Mouse (Mus musculus): Measurements from ENCODE around the gene Vmn1r223. TPM values are rescaled to one million over a fixed set of nuclear protein-coding genes. Genes with fewer than 3 reads are reported as not detected.

Vmn1r223 gene
- polyA plus RNA-seq (2012; rRNA removed; ENCODE audit: low replicate concordance): not detected in 2 replicates

DNA sequence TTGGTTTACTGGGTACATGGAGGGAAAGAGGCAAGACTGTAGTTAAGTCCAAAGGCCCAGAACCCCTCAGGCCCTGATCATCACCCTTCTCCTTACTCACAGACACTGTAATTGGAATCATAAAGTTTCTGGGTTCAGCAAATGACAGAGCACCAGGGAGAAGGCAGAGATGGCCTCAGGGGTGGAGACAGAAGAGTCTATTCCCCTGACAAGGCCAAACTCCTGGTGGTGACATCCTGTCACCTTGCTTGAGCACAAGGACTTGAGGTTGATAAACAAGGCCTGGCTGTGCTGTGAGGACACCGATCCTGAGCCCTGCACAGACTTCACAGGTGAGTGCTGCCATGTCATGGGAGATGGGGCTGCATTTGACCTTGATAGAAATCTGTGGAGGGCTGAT, at the start of gene Vmn1r223:
Gene Vmn1r223 (plus strand): TSS at position 301 of the 400 bp plus-strand sequence.

DNA sequence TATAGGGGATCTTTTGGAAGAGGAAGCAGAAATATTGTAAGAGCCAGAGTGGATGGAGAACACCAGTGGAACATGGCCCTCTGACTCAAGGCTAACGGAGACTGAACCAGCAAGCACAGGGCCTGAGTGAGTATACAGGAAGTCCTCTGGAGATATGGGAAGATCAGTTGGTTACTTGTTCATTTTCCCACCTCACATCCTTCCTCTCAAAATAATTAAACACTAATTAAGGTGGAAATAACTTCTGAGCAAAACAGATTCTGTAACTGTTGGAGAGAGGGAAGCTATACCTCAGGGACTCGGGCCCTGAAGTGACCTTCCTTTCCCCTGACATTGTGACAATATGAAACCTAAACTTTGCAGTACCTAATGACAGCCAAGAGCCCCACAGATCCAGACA, 33.1 kb upstream of the Vmn1r223 start, which contains the start of gene Vmn1r221:
Gene Vmn1r221 (plus strand): TSS at position 301 of the 400 bp plus-strand sequence.

DNA sequence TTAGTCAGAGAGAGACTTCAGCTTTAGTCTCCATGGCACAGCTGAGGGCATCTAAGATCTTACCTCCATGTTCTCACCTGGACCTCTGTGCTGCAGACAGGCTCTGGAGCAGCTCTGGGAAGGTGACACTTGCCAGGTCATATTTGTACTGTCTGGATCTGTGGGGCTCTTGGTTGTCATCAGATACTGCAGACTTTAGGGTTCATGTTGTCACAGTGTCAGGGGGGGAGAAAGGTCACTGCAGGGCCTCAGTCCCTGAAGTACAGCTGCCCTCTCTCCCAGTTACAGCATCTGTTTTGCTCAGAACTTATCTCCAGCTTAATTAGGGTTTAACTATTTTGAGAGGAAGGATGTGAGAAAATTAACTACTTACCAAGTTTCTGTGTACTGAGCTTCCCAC, 11.1 kb upstream of the Vmn1r223 start, which contains the start of gene Vmn1r222:
Gene Vmn1r222 (minus strand): TSS at position 101 of the 400 bp plus-strand sequence.

Other genes starting within 250 kb of the Vmn1r223 start
- gene Vmn1r213, start 239.5 kb upstream of the Vmn1r223 start, polyA plus RNA-seq (2012; rRNA removed; ENCODE audit: low replicate concordance): not detected in 2 replicates
- gene Vmn1r214, start 216.7 kb upstream of the Vmn1r223 start, polyA plus RNA-seq (2012; rRNA removed; ENCODE audit: low replicate concordance): not detected in 2 replicates
- not detected in 2 replicates for gene Vmn1r215, start 179.1 kb upstream of the Vmn1r223 start, polyA plus RNA-seq (2012; rRNA removed; ENCODE audit: low replicate concordance)
- not detected in 2 replicates for gene Vmn1r217, start 128.9 kb upstream of the Vmn1r223 start, polyA plus RNA-seq (2012; rRNA removed; ENCODE audit: low replicate concordance)
- gene Vmn1r218, start 114.0 kb upstream of the Vmn1r223 start, polyA plus RNA-seq (2012; rRNA removed; ENCODE audit: low replicate concordance): not detected in 2 replicates
- not detected in 2 replicates for gene Vmn1r219, start 87.8 kb upstream of the Vmn1r223 start, polyA plus RNA-seq (2012; rRNA removed; ENCODE audit: low replicate concordance)
- not detected in 2 replicates for gene Vmn1r220, start 59.2 kb upstream of the Vmn1r223 start, polyA plus RNA-seq (2012; rRNA removed; ENCODE audit: low replicate concordance)
- not detected in 2 replicates for gene Vmn1r221, start 33.0 kb upstream of the Vmn1r223 start, polyA plus RNA-seq (2012; rRNA removed; ENCODE audit: low replicate concordance)
- gene Vmn1r222, start 11.2 kb upstream of the Vmn1r223 start, polyA plus RNA-seq (2012; rRNA removed; ENCODE audit: low replicate concordance): not detected in 2 replicates
- gene Zfp322a, start 122.1 kb downstream of the Vmn1r223 start, polyA plus RNA-seq (2012; rRNA removed; ENCODE audit: low replicate concordance): 0.09 and 0.11 TPM in 2 replicates
- 0.78 and 1.2 TPM in 2 replicates for gene Abt1, start 176.7 kb downstream of the Vmn1r223 start, polyA plus RNA-seq (2012; rRNA removed; ENCODE audit: low replicate concordance)
- 0.04 TPM in 1 of 2 replicates, not detected in the other for gene Btn1a1, start 218.8 kb downstream of the Vmn1r223 start, polyA plus RNA-seq (2012; rRNA removed; ENCODE audit: low replicate concordance)
- gene Btn2a2, start 241.7 kb downstream of the Vmn1r223 start, polyA plus RNA-seq (2012; rRNA removed; ENCODE audit: low replicate concordance): not detected in 2 replicates

Measured in duodenum, adult 2 months (tissue).